8 mouse cellular contexts compared by ENCODE assay signal in genomic region chr8:105621841-105622240, GRCm38 (mm10). TPM values are rescaled to one million over a fixed set of nuclear protein-coding genes. Genes with fewer than 3 reads are reported as not detected.
DNase-seq lines count a peak whose midpoint lies in the region; ATAC-seq and TF ChIP-seq lines count a peak whose summit lies in the region.

No protein-coding gene starts in this region.

- ATAC-seq in liver, embryonic 11.5 days (replicated peaks; ENCODE audit: low FRiP score) = no peak
- ATAC-seq in forebrain, embryonic 16.5 days = peak; percentile 31
- peak; percentile 24 for ATAC-seq in midbrain, embryonic 13.5 days
- ATAC-seq in cerebellum, adult (ENCODE audit: insufficient number of reproducible peaks, low FRiP score, low TSS enrichment) = no peak

- DNase-seq in cerebellum, adult 2 months = no peak
- DNase-seq in cerebellum, adult 9-10 months = no peak
- DNase-seq in liver, embryonic 11.5 days (ENCODE audit: low spot score) = no peak
- no peak for DNase-seq in liver
- DNase-seq in adrenal gland, postnatal 25 days = no peak

- H3K9me3 ChIP-seq in liver, embryonic 11.5 days (ENCODE audit: control insufficient read depth, low read length) = no peaks in the 10 kb centered on the region
- no peaks in the 10 kb centered on the region for H3K9me3 ChIP-seq in forebrain, embryonic 16.5 days (ENCODE audit: control insufficient read depth, low read length)
- no peaks in the 10 kb centered on the region for H3K9me3 ChIP-seq in midbrain, embryonic 13.5 days

- H3K36me3 ChIP-seq in liver, embryonic 11.5 days (ENCODE audit: control insufficient read depth, insufficient read depth, low read length) = peaks cover 43% of the 10 kb centered on the region
- peaks cover 24% of the 10 kb centered on the region for H3K36me3 ChIP-seq in forebrain, embryonic 16.5 days (ENCODE audit: control insufficient read depth, insufficient read depth)
- peaks cover 63% of the 10 kb centered on the region for H3K36me3 ChIP-seq in midbrain, embryonic 13.5 days

- TF ChIP-seq POLR2A in cerebellum, adult 2 months (IDR thresholded peaks at IDR 0.05; ENCODE audit: borderline replicate concordance, insufficient read depth, low read length) = no peak

- H3K27ac ChIP-seq in cerebellum, adult 2 months (ENCODE audit: insufficient read depth, low read length) = peak overlapping the region; percentile 14; the same call in 1 of the 2 replicates
- 0 out of 2 replicates have a peak overlapping the region, but pooled peaks have one; percentile 7 for H3K27ac ChIP-seq in liver, embryonic 11.5 days (ENCODE audit: low read depth, low read length)
- peak overlapping the region; percentile 29; the same call in 1 of the 2 replicates for H3K27ac ChIP-seq in forebrain, embryonic 16.5 days (ENCODE audit: low read length)
- peak overlapping the region; percentile 80 for H3K27ac ChIP-seq in midbrain, embryonic 13.5 days

- H3K27me3 ChIP-seq in cerebellum, adult 2 months (ENCODE audit: control insufficient read depth, insufficient read depth, low read length) = no peaks in the 10 kb centered on the region
- H3K27me3 ChIP-seq in liver, embryonic 11.5 days (replicated peaks; ENCODE audit: control insufficient read depth, insufficient read depth, low read length) = no peaks in the 10 kb centered on the region
- no peaks in the 10 kb centered on the region for H3K27me3 ChIP-seq in forebrain, embryonic 16.5 days (replicated peaks; ENCODE audit: control insufficient read depth, insufficient read depth, low read length)
- no peaks in the 10 kb centered on the region for H3K27me3 ChIP-seq in midbrain, embryonic 13.5 days

- H3K4me1 ChIP-seq in cerebellum, adult 2 months (ENCODE audit: control insufficient read depth, insufficient read depth, low read length) = peaks cover 18% of the 10 kb centered on the region
- peaks cover 14% of the 10 kb centered on the region for H3K4me1 ChIP-seq in liver, embryonic 11.5 days (replicated peaks; ENCODE audit: control insufficient read depth, insufficient read depth, low read length)
- H3K4me1 ChIP-seq in forebrain, embryonic 16.5 days (replicated peaks; ENCODE audit: control insufficient read depth, insufficient read depth, low read length) = peaks cover 24% of the 10 kb centered on the region
- H3K4me1 ChIP-seq in midbrain, embryonic 13.5 days (replicated peaks) = peaks cover 34% of the 10 kb centered on the region

- no peak overlapping the region for H3K9ac ChIP-seq in liver, embryonic 11.5 days (ENCODE audit: low read depth, low read length)
- 0 out of 2 replicates have a peak overlapping the region, but pooled peaks have one; percentile 2 for H3K9ac ChIP-seq in forebrain, embryonic 16.5 days (replicated peaks; ENCODE audit: low read depth, low read length)
- H3K9ac ChIP-seq in midbrain, embryonic 13.5 days (replicated peaks) = no peak overlapping the region

- WGBS in cerebellum, adult 2 months = 5% methylated on average over 4 of the region's 4 CpGs
- WGBS in liver, embryonic 11.5 days = 84% methylated on average over 4 of the region's 4 CpGs
- WGBS in forebrain, embryonic 16.5 days = 15% methylated on average over 4 of the region's 4 CpGs
- WGBS in midbrain, embryonic 13.5 days = 53% methylated on average over 4 of the region's 4 CpGs

- no peak overlapping the region for H3K4me3 ChIP-seq in cerebellum, adult 2 months (replicated peaks; ENCODE audit: insufficient read depth, low read depth, low read length)
- no peak overlapping the region for H3K4me3 ChIP-seq in liver, embryonic 11.5 days (ENCODE audit: low read depth, low read length)
- H3K4me3 ChIP-seq in forebrain, embryonic 16.5 days (replicated peaks; ENCODE audit: low read length) = no peak overlapping the region
- H3K4me3 ChIP-seq in midbrain, embryonic 13.5 days (replicated peaks) = no peak overlapping the region

- H3K4me2 ChIP-seq in liver, embryonic 11.5 days = no peak overlapping the region
- no peak overlapping the region for H3K4me2 ChIP-seq in forebrain, embryonic 16.5 days (ENCODE audit: low read length)
- no peak overlapping the region for H3K4me2 ChIP-seq in midbrain, embryonic 13.5 days (replicated peaks)

- TF ChIP-seq CTCF in cerebellum, adult 2 months (IDR thresholded peaks at IDR 0.05; ENCODE audit: borderline replicate concordance, insufficient read depth, low read depth, low read length) = no peak

RNA-seq across cellular contexts. Expression of gene Ctcf, which starts 14.5 kb away (rescaled TPM):
- polyA plus RNA-seq in cerebellum, adult 2 months (2012; rRNA removed) = 41.6 and 45.7 TPM in 2 replicates
- 79.0 and 83.2 TPM in 2 replicates for polyA plus RNA-seq in liver, embryonic 11.5 days (2014; fragmentation: Nextera tagmentation; extraction: Ambion mirVana)
- 137 and 143 TPM in 2 replicates for polyA plus RNA-seq in forebrain, embryonic 16.5 days (2015; fragmentation: Nextera tagmentation; extraction: Ambion mirVana)
- 135 and 136 TPM in 2 replicates for polyA plus RNA-seq in midbrain, embryonic 13.5 days (2015; fragmentation: Nextera tagmentation; extraction: Ambion mirVana)
- total RNA-seq in adrenal gland, postnatal 25 days (2021) = 61.5 and 74.2 TPM in 2 replicates

RNA-seq across cellular contexts. Expression of gene Agrp, which starts 15.4 kb away (rescaled TPM):
- polyA plus RNA-seq in cerebellum, adult 2 months (2012; rRNA removed) = 0.36 and 1.00 TPM in 2 replicates
- 0.53 TPM in 1 of 2 replicates, not detected in the other for polyA plus RNA-seq in liver, embryonic 11.5 days (2014; fragmentation: Nextera tagmentation; extraction: Ambion mirVana)
- polyA plus RNA-seq in forebrain, embryonic 16.5 days (2015; fragmentation: Nextera tagmentation; extraction: Ambion mirVana) = 0.67 and 0.91 TPM in 2 replicates
- 0.80 and 1.1 TPM in 2 replicates for polyA plus RNA-seq in midbrain, embryonic 13.5 days (2015; fragmentation: Nextera tagmentation; extraction: Ambion mirVana)
- 1.2 TPM in 1 of 2 replicates, not detected in the other for total RNA-seq in adrenal gland, postnatal 25 days (2021)

RNA-seq across cellular contexts. Expression of gene Ripor1, which starts 16.8 kb away (rescaled TPM):
- polyA plus RNA-seq in cerebellum, adult 2 months (2012; rRNA removed) = 33.4 and 35.9 TPM in 2 replicates
- polyA plus RNA-seq in liver, embryonic 11.5 days (2014; fragmentation: Nextera tagmentation; extraction: Ambion mirVana) = 31.4 and 33.0 TPM in 2 replicates
- polyA plus RNA-seq in forebrain, embryonic 16.5 days (2015; fragmentation: Nextera tagmentation; extraction: Ambion mirVana) = 31.6 and 33.4 TPM in 2 replicates
- 22.6 and 25.9 TPM in 2 replicates for polyA plus RNA-seq in midbrain, embryonic 13.5 days (2015; fragmentation: Nextera tagmentation; extraction: Ambion mirVana)
- 27.7 and 33.5 TPM in 2 replicates for total RNA-seq in adrenal gland, postnatal 25 days (2021)

RNA-seq across cellular contexts. Expression of gene Atp6v0d1, which starts 56.0 kb away (rescaled TPM):
- polyA plus RNA-seq in cerebellum, adult 2 months (2012; rRNA removed) = 333 and 336 TPM in 2 replicates
- polyA plus RNA-seq in liver, embryonic 11.5 days (2014; fragmentation: Nextera tagmentation; extraction: Ambion mirVana) = 74.2 and 76.3 TPM in 2 replicates
- polyA plus RNA-seq in forebrain, embryonic 16.5 days (2015; fragmentation: Nextera tagmentation; extraction: Ambion mirVana) = 193 and 203 TPM in 2 replicates
- 177 and 182 TPM in 2 replicates for polyA plus RNA-seq in midbrain, embryonic 13.5 days (2015; fragmentation: Nextera tagmentation; extraction: Ambion mirVana)
- 108 and 110 TPM in 2 replicates for total RNA-seq in adrenal gland, postnatal 25 days (2021)

Comparison
In these comparisons a context has a peak if more than half of its experiments do, and no peak if none do; other contexts are left out.
1. H3K27ac ChIP-seq: peak in every context shown above with its lines; median percentile 80 in midbrain, embryonic 13.5 days; 29 in forebrain, embryonic 16.5 days; 14 in cerebellum, adult 2 months; 7 in liver, embryonic 11.5 days.
2. ATAC-seq: peak in forebrain, embryonic 16.5 days (single experiment) and midbrain, embryonic 13.5 days (single experiment); none in liver, embryonic 11.5 days (single experiment) and cerebellum, adult (single experiment).